Mouse (Mus musculus): Measurements from ENCODE around the gene Trmt6. TPM values are rescaled to one million over a fixed set of nuclear protein-coding genes. Genes with fewer than 3 reads are reported as not detected.

The Trmt6 gene
- polyA plus RNA-seq (2012; ENCODE audit: low replicate concordance), result 6.0 and 7.0 TPM in 2 replicates

GRCm38 (mm10) chr2:132815608-132816314 is at the start of gene Trmt6, which contains the start of gene Mcm8:
Gene Trmt6, minus strand, starts transcription at chr2:132816055.
Gene Mcm8, plus strand, starts transcription at chr2:132816141.

GRCm38 (mm10) chr2:132846407-132847358 is 30.8 kb upstream of the Trmt6 start, which contains the start of gene Crls1:
Gene Crls1, plus strand, starts transcription at chr2:132846666.

GRCm38 (mm10) chr2:132780978-132781377 is 34.9 kb downstream of the Trmt6 start, which contains the start of gene Chgb:
Gene Chgb, plus strand, starts transcription at chr2:132781278.

Other genes starting within 250 kb of the Trmt6 start
- 103 and 169 TPM in 2 replicates for gene Gpcpd1, start 228.3 kb downstream of the Trmt6 start, polyA plus RNA-seq (2012; ENCODE audit: low replicate concordance)
- 2.2 and 4.2 TPM in 2 replicates for gene Shld1, start 129.1 kb downstream of the Trmt6 start, polyA plus RNA-seq (2012; ENCODE audit: low replicate concordance)
- gene Chgb, start 34.8 kb downstream of the Trmt6 start, polyA plus RNA-seq (2012; ENCODE audit: low replicate concordance), result 0.07 TPM in 1 of 2 replicates, not detected in the other
- gene Mcm8, start 86 bp upstream of the Trmt6 start, polyA plus RNA-seq (2012; ENCODE audit: low replicate concordance), result 0.38 and 0.57 TPM in 2 replicates
- gene Crls1, start 30.6 kb upstream of the Trmt6 start, polyA plus RNA-seq (2012; ENCODE audit: low replicate concordance), result 25.3 and 34.1 TPM in 2 replicates
- gene Lrrn4, start 64.8 kb upstream of the Trmt6 start, polyA plus RNA-seq (2012; ENCODE audit: low replicate concordance), result 0.14 and 0.20 TPM in 2 replicates
- not detected in 2 replicates for gene Fermt1, start 129.9 kb upstream of the Trmt6 start, polyA plus RNA-seq (2012; ENCODE audit: low replicate concordance)